Mouse (Mus musculus) hindbrain, postnatal 0 days (tissue): Measurements from ENCODE around the gene 1110059E24Rik. TPM values are rescaled to one million over a fixed set of nuclear protein-coding genes. Genes with fewer than 3 reads are reported as not detected.

Experiments used
- ATAC-seq: fragments of 200-750 bp; cut with Nextera tagmentation; 2 replicates; pipeline ENCODE4 v1.8.0; 2017; ENCODE audit warnings: mild to moderate bottlenecking, moderate TSS enrichment, moderate library complexity
- DNase-seq: peaks from one replicate; pipeline ENCODE4 v3.0.0-alpha.2; 2015; ENCODE audit warnings: low spot score
- H3K27ac ChIP-seq: fragments of 300-500 bp; sonication (generic); 2 replicates; pipeline ENCODE4 v1.5.1; 2014; ENCODE audit warnings: mild to moderate bottlenecking
- H3K27me3 ChIP-seq: fragments of 300-500 bp; sonication (generic); 2 replicates; pipeline ENCODE4 v1.6.1; 2014; ENCODE audit warnings: low read length, mixed read lengths; ENCODE audit not compliant: insufficient read depth
- H3K36me3 ChIP-seq: fragments of 300-500 bp; sonication (generic); 2 replicates; pipeline ENCODE4 v1.6.1; 2014; ENCODE audit warnings: low read length, mixed read lengths; ENCODE audit not compliant: insufficient read depth
- H3K4me1 ChIP-seq: fragments of 300-500 bp; sonication (generic); 2 replicates; pipeline ENCODE4 v1.6.1; 2014; ENCODE audit warnings: antibody characterized with exemption, low read length, mixed read lengths; ENCODE audit not compliant: insufficient read depth
- H3K4me2 ChIP-seq: fragments of 300-500 bp; sonication (generic); 2 replicates; pipeline ENCODE4 v1.6.1; 2014; ENCODE audit warnings: low read depth, mild to moderate bottlenecking, low read length, moderate library complexity, mixed read lengths
- H3K4me3 ChIP-seq: fragments of 300-500 bp; sonication (generic); 2 replicates; pipeline ENCODE4 v1.5.1; 2014; ENCODE audit warnings: low read length
- H3K9ac ChIP-seq: fragments of 300-500 bp; sonication (generic); replicated peaks from 2 replicates; pipeline ENCODE4 v1.6.1; 2014; ENCODE audit warnings: mild to moderate bottlenecking, low read length, moderate library complexity, mixed read lengths
- H3K9me3 ChIP-seq: fragments of 300-500 bp; sonication (generic); 2 replicates; pipeline ENCODE4 v1.6.1; 2016; ENCODE audit warnings: low read length, mixed read lengths
- CTCF ChIP-seq: IDR thresholded peaks from 2 replicates; pipeline ENCODE4 v1.5.1; 2016; ENCODE audit warnings: antibody characterized with exemption, control low read depth, low read depth
- WGBS: fragments of 180-500 bp; shearing (Covaris S2); extraction: QIAGEN DNeasy Blood & Tissue Kit; methylation state at CpG from one replicate; pipeline ENCODE4 v1.1.7; 2014; 5-methylcytosine and 5-hydroxymethylcytosine counted together
- polyA plus RNA-seq: library from polyadenylated mRNA; unstranded; fragments of >200 nt; fragmentation: Nextera tagmentation; extraction: Ambion mirVana; gene quantifications from 2 replicates; pipeline ENCODE4 v1.2.1, GENCODE M21; 2015
- total RNA-seq: library from RNA; depleted of rRNA; stranded (reverse); fragments of >200 nt; gene quantifications from 2 replicates; pipeline ENCODE4 v1.2.3, GENCODE M21; 2014

The 1110059E24Rik gene
- total and polyA plus RNA-seq, 2 experiments from 2014 or later = 19.0 to 53.3 TPM

GRCm38 (mm10) chr19:21579896-21580295 lies 72.9 kb downstream of the 1110059E24Rik start:
- no peaks in the 10 kb centered on the region for H3K36me3 ChIP-seq
- ATAC-seq = no peak
- TF ChIP-seq CTCF = no peak
- H3K9ac ChIP-seq = no peak overlapping the region
- no peak overlapping the region for H3K4me2 ChIP-seq
- H3K27ac ChIP-seq = no peak overlapping the region
- no peaks in the 10 kb centered on the region for H3K9me3 ChIP-seq
- WGBS = 81% methylated on average over 3 of the region's 3 CpGs
- DNase-seq = no peak
- H3K4me3 ChIP-seq = no peak overlapping the region
- no peaks in the 10 kb centered on the region for H3K27me3 ChIP-seq
- H3K4me1 ChIP-seq = no peaks in the 10 kb centered on the region; the same call in 1 of the 2 replicates

GRCm38 (mm10) chr19:21577443-21577842 lies 75.3 kb downstream of the 1110059E24Rik start:
- no peak overlapping the region for H3K4me2 ChIP-seq
- no peak overlapping the region for H3K9ac ChIP-seq
- no peak overlapping the region for H3K4me3 ChIP-seq
- no peaks in the 10 kb centered on the region; the same call in 1 of the 2 replicates for H3K4me1 ChIP-seq
- 70% methylated on average over 3 of the region's 3 CpGs for WGBS
- DNase-seq = no peak
- ATAC-seq = no peak
- no peaks in the 10 kb centered on the region for H3K36me3 ChIP-seq
- TF ChIP-seq CTCF = no peak
- H3K9me3 ChIP-seq = no peaks in the 10 kb centered on the region
- H3K27me3 ChIP-seq = no peaks in the 10 kb centered on the region
- H3K27ac ChIP-seq = no peak overlapping the region

GRCm38 (mm10) chr19:21571986-21572385 lies 80.8 kb downstream of the 1110059E24Rik start:
- no peaks in the 10 kb centered on the region for H3K36me3 ChIP-seq
- H3K4me1 ChIP-seq = peaks cover 2% of the 10 kb centered on the region; the same call in 1 of the 2 replicates
- no peak overlapping the region for H3K4me3 ChIP-seq
- H3K27me3 ChIP-seq = no peaks in the 10 kb centered on the region
- DNase-seq = no peak
- H3K4me2 ChIP-seq = no peak overlapping the region
- no peak overlapping the region for H3K9ac ChIP-seq
- TF ChIP-seq CTCF = no peak
- no peak overlapping the region for H3K27ac ChIP-seq
- H3K9me3 ChIP-seq = no peaks in the 10 kb centered on the region
- 76% methylated on average over 7 of the region's 7 CpGs for WGBS
- no peak for ATAC-seq

GRCm38 (mm10) chr19:21571223-21571980 lies 81.4 kb downstream of the 1110059E24Rik start:
- Histone ChIP-seq H3K4me1 (peaks cover 2% of the 10 kb centered on the region; the same call in 1 of the 2 replicates), H3K27me3 (no peaks in the 10 kb centered on the region), H3K36me3 (no peaks in the 10 kb centered on the region), H3K9ac (no peak overlapping the region), H3K9me3 (no peaks in the 10 kb centered on the region), H3K4me2 (no peak overlapping the region), H3K27ac (no peak overlapping the region), H3K4me3 (no peak overlapping the region)
- peak; percentile 68 for ATAC-seq
- WGBS = 46% methylated on average over 16 of the region's 16 CpGs
- TF ChIP-seq CTCF = peak; percentile 85
- peak; percentile 92 for DNase-seq

- no peaks in the 10 kb centered on the region for H3K36me3 ChIP-seq
- no peak overlapping the region for H3K27ac ChIP-seq
- ATAC-seq = peak; percentile 63; the same call in 1 of the 2 replicates
- no peaks in the 10 kb centered on the region for H3K27me3 ChIP-seq
- no peak overlapping the region for H3K9ac ChIP-seq
- H3K9me3 ChIP-seq = no peaks in the 10 kb centered on the region
- peak; percentile 43 for DNase-seq
- 32% methylated on average over 8 of the region's 8 CpGs for WGBS
- 0 out of 2 replicates have a peak, but pooled peaks cover 2% of the 10 kb centered on the region for H3K4me1 ChIP-seq
- H3K4me2 ChIP-seq = no peak overlapping the region
- H3K4me3 ChIP-seq = no peak overlapping the region
- no peak for TF ChIP-seq CTCF
Measured at GRCm38 (mm10) chr19:21570778-21571177, 82.0 kb downstream of the 1110059E24Rik start.

GRCm38 (mm10) chr19:21568528-21569185 lies 84.1 kb downstream of the 1110059E24Rik start:
- Histone ChIP-seq H3K9ac (no peak overlapping the region), H3K9me3 (no peaks in the 10 kb centered on the region), H3K27ac (no peak overlapping the region), H3K27me3 (no peaks in the 10 kb centered on the region), H3K4me1 (0 out of 2 replicates have a peak, but pooled peaks cover 2% of the 10 kb centered on the region), H3K4me2 (no peak overlapping the region), H3K4me3 (no peak overlapping the region), H3K36me3 (no peaks in the 10 kb centered on the region)
- ATAC-seq (no peak), DNase-seq (no peak)
- TF ChIP-seq CTCF = no peak
- WGBS = 84% methylated on average over 3 of the region's 3 CpGs

- ATAC-seq (no peak), DNase-seq (no peak)
- Histone ChIP-seq H3K4me1 (0 out of 2 replicates have a peak, but pooled peaks cover 2% of the 10 kb centered on the region), H3K4me2 (no peak overlapping the region), H3K27me3 (no peaks in the 10 kb centered on the region), H3K9me3 (no peaks in the 10 kb centered on the region), H3K4me3 (no peak overlapping the region), H3K36me3 (no peaks in the 10 kb centered on the region), H3K27ac (no peak overlapping the region), H3K9ac (no peak overlapping the region)
- TF ChIP-seq CTCF = no peak
- 92% methylated on average over 3 of the region's 3 CpGs for WGBS
Measured at GRCm38 (mm10) chr19:21567933-21568332, 84.8 kb downstream of the 1110059E24Rik start.
